8 mouse cellular contexts compared by ENCODE assay signal in genomic region chr5:89526878-89527578, GRCm38 (mm10). TPM values are rescaled to one million over a fixed set of nuclear protein-coding genes. Genes with fewer than 3 reads are reported as not detected.
DNase-seq lines count a peak whose midpoint lies in the region; ATAC-seq and TF ChIP-seq lines count a peak whose summit lies in the region.

Npffr2 (plus strand) TSS chr5:89527429.

- no peak for TF ChIP-seq POLR2A in thymus, adult 2 months (IDR thresholded peaks at IDR 0.05; ENCODE audit: control insufficient read depth, extremely low read depth, insufficient read depth, low read length, poor library complexity)

- no peaks in the 10 kb centered on the region for H3K36me3 ChIP-seq in E14TG2a.4 (ENCODE audit: insufficient read depth, low read length)
- H3K36me3 ChIP-seq in forebrain, embryonic 10.5 days (replicated peaks), result no peaks in the 10 kb centered on the region
- H3K36me3 ChIP-seq in lung, embryonic 15.5 days, result no peaks in the 10 kb centered on the region
- no peaks in the 10 kb centered on the region for H3K36me3 ChIP-seq in thymus, adult 2 months (ENCODE audit: control insufficient read depth, insufficient read depth, low read length)

- H3K4me1 ChIP-seq in E14TG2a.4 (replicated peaks; ENCODE audit: low read depth, low read length), result peaks cover 13% of the 10 kb centered on the region; the same call in 1 of the 2 replicates
- peaks cover 32% of the 10 kb centered on the region for H3K4me1 ChIP-seq in forebrain, embryonic 10.5 days
- H3K4me1 ChIP-seq in lung, embryonic 15.5 days, result 0 out of 2 replicates have a peak, but pooled peaks cover 6% of the 10 kb centered on the region
- no peaks in the 10 kb centered on the region for H3K4me1 ChIP-seq in thymus, adult 2 months (replicated peaks; ENCODE audit: control insufficient read depth, insufficient read depth, low read length)

- WGBS in forebrain, embryonic 10.5 days, result 2% methylated on average over 23 of the region's 23 CpGs
- whole genome bisulfite sequencing in lung, embryonic 15.5 days, result 5% methylated on average over 23 of the region's 23 CpGs
- WGBS in thymus, adult 2 months, result 20% methylated on average over 23 of the region's 23 CpGs

- no peak for TF ChIP-seq CTCF in E14TG2a.4 (conservative IDR thresholded peaks at IDR 0.05; ENCODE audit: low read length)
- no peak for TF ChIP-seq CTCF in thymus, adult 2 months (IDR thresholded peaks at IDR 0.05; ENCODE audit: borderline replicate concordance, control insufficient read depth, extremely low read depth, insufficient read depth, low read length, poor library complexity)

- H3K9ac ChIP-seq in lung, embryonic 15.5 days, result no peak within 1 kb of the TSS

- peak within 1 kb of the TSS; percentile 70 for H3K4me2 ChIP-seq in lung, embryonic 15.5 days

- peak within 1 kb of the TSS; percentile 71 for H3K4me3 ChIP-seq in E14TG2a.4 (replicated peaks; ENCODE audit: low read length)
- H3K4me3 ChIP-seq in forebrain, embryonic 10.5 days, result peak within 1 kb of the TSS; percentile 52
- H3K4me3 ChIP-seq in lung, embryonic 15.5 days, result peak within 1 kb of the TSS; percentile 29
- no peak within 1 kb of the TSS for H3K4me3 ChIP-seq in thymus, adult 2 months (ENCODE audit: control insufficient read depth, insufficient read depth, low read length)

- peak within 1 kb of the TSS; percentile 31; the same call in 1 of the 2 replicates for H3K27ac ChIP-seq in forebrain, embryonic 10.5 days
- H3K27ac ChIP-seq in lung, embryonic 15.5 days, result no peak within 1 kb of the TSS
- H3K27ac ChIP-seq in thymus, adult 2 months (ENCODE audit: control insufficient read depth, insufficient read depth, low read length), result no peak within 1 kb of the TSS

- H3K9me3 ChIP-seq in E14TG2a.4 (ENCODE audit: low read length), result no peaks in the 10 kb centered on the region
- no peaks in the 10 kb centered on the region for H3K9me3 ChIP-seq in forebrain, embryonic 10.5 days
- no peaks in the 10 kb centered on the region for H3K9me3 ChIP-seq in lung, embryonic 15.5 days

- peaks cover 25% of the 10 kb centered on the region for H3K27me3 ChIP-seq in E14TG2a.4 (ENCODE audit: insufficient read depth, low read length)
- peaks cover 27% of the 10 kb centered on the region for H3K27me3 ChIP-seq in forebrain, embryonic 10.5 days (ENCODE audit: poor library complexity, severe bottlenecking)
- H3K27me3 ChIP-seq in lung, embryonic 15.5 days, result 0 out of 2 replicates have a peak, but pooled peaks cover 8% of the 10 kb centered on the region
- no peaks in the 10 kb centered on the region for H3K27me3 ChIP-seq in thymus, adult 2 months (ENCODE audit: control insufficient read depth, insufficient read depth, low read length)

- ATAC-seq in lung, embryonic 15.5 days (ENCODE audit: borderline replicate concordance, extremely low read depth, low FRiP score, low TSS enrichment), result peak; percentile 89; the same call in 1 of the 2 replicates

- DNase-seq in adrenal gland, postnatal 10 days, result peak; percentile 24
- no peak for DNase-seq in adrenal gland, adult 8-10 months
- peak; percentile 63 for DNase-seq in forebrain, embryonic 10.5 days (ENCODE audit: extremely low spot score, low spot score)
- peak; percentile 9 for DNase-seq in kidney, adult 9 months
- peak; percentile 3 for DNase-seq in retina, postnatal 7 days (ENCODE audit: low read depth, low spot score)
- DNase-seq in thymus, adult 2 months, result no peak

RNA-seq across cellular contexts. Expression of gene Npffr2, which starts in this region (rescaled TPM):
- not detected for total RNA-seq in adrenal gland, postnatal 10 days (2021)
- total RNA-seq in adrenal gland, adult 8-10 months (2022), result not detected
- 0.43 and 0.45 TPM in 2 replicates for polyA plus RNA-seq in forebrain, embryonic 10.5 days (2016; fragmentation: Nextera tagmentation; extraction: Ambion mirVana)
- polyA plus RNA-seq in lung, embryonic 15.5 days (2015; fragmentation: Nextera tagmentation; extraction: Ambion mirVana), result not detected in 2 replicates
- not detected in 2 replicates for polyA plus RNA-seq in thymus, adult 2 months (2012; rRNA removed)

Comparison
In these comparisons a context has a peak if more than half of its experiments do, and no peak if none do; other contexts are left out.
1. Peak in DNase-seq in adrenal gland, postnatal 10 days; RNA of the gene not detected or under 1 TPM.
2. Peak in DNase-seq, H3K4me3 ChIP-seq and H3K27ac ChIP-seq in forebrain, embryonic 10.5 days; RNA of the gene not detected or under 1 TPM.
3. Peak in ATAC-seq, H3K4me3 ChIP-seq and H3K4me2 ChIP-seq in lung, embryonic 15.5 days; RNA of the gene not detected or under 1 TPM.
4. DNase-seq: peak in kidney, adult 9 months (single experiment) and retina, postnatal 7 days (single experiment); none in adrenal gland, adult 8-10 months (single experiment) and thymus, adult 2 months (single experiment).